ENCODE assay signal across 26 mouse cellular contexts in the genomic region with DNA sequence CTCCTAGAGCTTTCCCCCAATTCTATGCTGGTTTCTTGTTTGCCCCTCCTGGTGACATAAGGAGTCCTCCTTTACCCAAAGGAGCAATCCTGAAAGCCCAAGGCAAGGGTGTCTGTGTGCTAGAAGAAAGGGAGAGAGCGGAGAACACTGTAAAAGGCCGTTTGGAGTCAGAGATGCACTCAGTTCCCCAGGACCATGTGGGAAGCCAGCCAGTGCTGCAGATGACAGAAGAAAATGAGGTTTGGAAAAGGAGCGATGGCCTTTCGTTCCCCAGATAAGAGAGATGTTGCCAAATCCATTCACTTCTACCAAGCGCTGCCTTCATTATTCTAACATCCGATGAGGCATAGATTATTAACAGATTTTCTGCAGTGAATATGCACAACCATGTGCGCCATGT. TPM values are rescaled to one million over a fixed set of nuclear protein-coding genes. Genes with fewer than 3 reads are reported as not detected.
DNase-seq lines count a peak whose midpoint lies in the region; ATAC-seq and TF ChIP-seq lines count a peak whose summit lies in the region.
"Had no signal": no experiment of that assay in that cellular context is flagged by ENCODE, and none has a peak within 500 bp of the region (broad histone marks: within the 10 kb centered on the region; RNA-seq: fewer than 3 reads in every experiment).

No protein-coding gene starts in this region.

- no peak for TF ChIP-seq POLR2A in cerebellum, adult 2 months (IDR thresholded peaks at IDR 0.05; ENCODE audit: borderline replicate concordance, insufficient read depth, low read length)

- no peaks in the 10 kb centered on the region for H3K27me3 ChIP-seq in cerebellum, adult 2 months (ENCODE audit: control insufficient read depth, insufficient read depth, low read length)
- H3K27me3 ChIP-seq in hindbrain, embryonic 10.5 days (ENCODE audit: insufficient read depth, poor library complexity, severe bottlenecking) = no peaks in the 10 kb centered on the region
- H3K27me3 ChIP-seq: CH12.LX; forebrain, embryonic 13.5 days; heart, embryonic 12.5 days; heart, embryonic 15.5 days; Patski had no signal

- WGBS in cerebellum, adult 2 months = 41% methylated on average over 7 of the region's 7 CpGs
- 93% methylated on average over 7 of the region's 7 CpGs for WGBS in hindbrain, embryonic 10.5 days

- H3K36me3 ChIP-seq in hindbrain, embryonic 10.5 days = peaks cover 4% of the 10 kb centered on the region; the same call in 1 of the 2 replicates
- H3K36me3 ChIP-seq: forebrain, embryonic 10.5 days; heart, embryonic 12.5 days; heart, embryonic 15.5 days had no signal

- TF ChIP-seq CTCF in cerebellum, adult 2 months (IDR thresholded peaks at IDR 0.05; ENCODE audit: borderline replicate concordance, insufficient read depth, low read depth, low read length) = no peak

- no peak overlapping the region for H3K4me3 ChIP-seq in cerebellum, adult 2 months (replicated peaks; ENCODE audit: insufficient read depth, low read depth, low read length)
- H3K4me3 ChIP-seq in hindbrain, embryonic 10.5 days = no peak overlapping the region
- H3K4me3 ChIP-seq: forebrain, embryonic 10.5 days; forebrain, embryonic 13.5 days; heart, embryonic 12.5 days; heart, embryonic 15.5 days had no signal

- H3K9me3 ChIP-seq in hindbrain, embryonic 10.5 days = no peaks in the 10 kb centered on the region
- H3K9me3 ChIP-seq: forebrain, embryonic 10.5 days; forebrain, embryonic 13.5 days; G1E; heart, embryonic 12.5 days; heart, embryonic 15.5 days had no signal

- DNase-seq in cerebellum, adult 2 months = peak; percentile 53 to 56
- DNase-seq in cerebellum, postnatal 25 days = peak; percentile 46 to 68
- no peak for DNase-seq in cerebellum, adult 9-10 months
- peak; percentile 54 for DNase-seq in brain, adult 2 months (ENCODE audit: low read depth, low spot score)
- DNase-seq in hindbrain, embryonic 10.5 days (ENCODE audit: low spot score) = no peak
- DNase-seq: adrenal gland, postnatal 10 days; adrenal gland, postnatal 36 days; B cell, adult 2 months; gastrocnemius, postnatal 25 days; heart, adult 18-20 months; heart, postnatal 10 days; heart, postnatal 36 days; kidney, adult 18-20 months; kidney, adult 9 months had no signal

- ATAC-seq in cerebellum, adult (ENCODE audit: insufficient number of reproducible peaks, low FRiP score, low TSS enrichment) = no peak
- ATAC-seq: forebrain, embryonic 13.5 days; hindbrain, postnatal 0 days; inflammation-experienced regulatory T-cells, adult 6 months; intestine, embryonic 16.5 days; Patski had no signal

- peaks cover 29% of the 10 kb centered on the region for H3K4me1 ChIP-seq in cerebellum, adult 2 months (ENCODE audit: control insufficient read depth, insufficient read depth, low read length)
- H3K4me1 ChIP-seq in hindbrain, embryonic 10.5 days (replicated peaks) = peaks cover 5% of the 10 kb centered on the region; the same call in 1 of the 2 replicates

- no peak overlapping the region for H3K27ac ChIP-seq in cerebellum, adult 2 months (ENCODE audit: insufficient read depth, low read length)
- H3K27ac ChIP-seq in hindbrain, embryonic 10.5 days = no peak overlapping the region
- H3K27ac ChIP-seq: forebrain, embryonic 10.5 days; forebrain, embryonic 13.5 days; heart, embryonic 15.5 days; hindbrain, embryonic 14.5 days; hindbrain, postnatal 0 days had no signal

RNA-seq across cellular contexts. Expression of a gene that starts 48.1 kb away (rescaled TPM):
- polyA plus RNA-seq in cerebellum, adult 2 months (2012; rRNA removed) = 38.7 and 41.1 TPM in 2 replicates
- polyA plus RNA-seq in hindbrain, embryonic 10.5 days (2016; fragmentation: Nextera tagmentation; extraction: Ambion mirVana) = 16.2 and 18.7 TPM in 2 replicates

Comparison
In these comparisons a context has a peak if more than half of its experiments do, and no peak if none do; other contexts are left out.
1. DNase-seq: peak in cerebellum, adult 2 months (2 of 2), cerebellum, postnatal 25 days (2 of 2) and brain, adult 2 months (single experiment); none in cerebellum, adult 9-10 months (single experiment) and hindbrain, embryonic 10.5 days (single experiment).